Mouse (Mus musculus) midbrain, embryonic 12.5 days (tissue): ENCODE measurements around the gene Gtf3c6. TPM values are rescaled to one million over a fixed set of nuclear protein-coding genes. Genes with fewer than 3 reads are reported as not detected.

Experiments
- polyA plus RNA-seq: library from polyadenylated mRNA; unstranded; fragments of >200 nt; fragmentation: Nextera tagmentation; extraction: Ambion mirVana; gene quantifications from 2 replicates; pipeline ENCODE4 v1.2.1, GENCODE M21; 2016

The Gtf3c6 gene
- polyA plus RNA-seq, 1 experiment from 2014 or later: 127 TPM

Other genes with a start within 250 kb of the Gtf3c6 start
- not detected in 2 replicates for gene Mfsd4b1, start 232.8 kb downstream of the Gtf3c6 start, polyA plus RNA-seq
- 4.3 and 5.8 TPM in 2 replicates for gene Slc16a10, start 115.8 kb downstream of the Gtf3c6 start, polyA plus RNA-seq
- gene Rpf2, start 11.1 kb downstream of the Gtf3c6 start, polyA plus RNA-seq: 69.5 and 71.3 TPM in 2 replicates
- 59.8 TPM in 2 replicates for gene Amd1, start 44.1 kb upstream of the Gtf3c6 start, polyA plus RNA-seq
- gene Cdk19, start 81.5 kb upstream of the Gtf3c6 start, polyA plus RNA-seq: 12.0 and 12.6 TPM in 2 replicates